In the genomic region with DNA sequence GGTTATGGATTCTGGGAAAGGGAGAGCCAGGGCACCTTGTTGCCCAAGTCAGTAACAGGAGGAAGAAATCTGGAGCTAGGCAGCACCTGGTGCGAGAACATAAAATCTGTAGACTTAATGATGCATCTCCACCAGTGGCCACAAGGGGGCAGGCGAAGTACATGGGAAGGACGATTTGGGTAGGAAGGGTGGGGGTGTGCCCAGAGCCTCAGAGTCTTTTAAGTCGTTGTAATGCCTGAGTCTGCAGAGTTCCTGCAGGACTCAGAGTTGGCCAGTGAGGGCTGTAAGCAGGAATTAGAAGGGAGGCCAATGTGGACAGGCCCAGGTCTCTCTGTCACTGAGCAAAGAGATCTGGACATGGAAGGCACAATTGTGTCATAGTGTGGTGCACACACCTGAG, we compare ENCODE assay signal across 8 mouse cellular contexts. TPM values are rescaled to one million over a fixed set of nuclear protein-coding genes. Genes with fewer than 3 reads are reported as not detected.
DNase-seq lines count a peak whose midpoint lies in the region; ATAC-seq lines count a peak whose summit lies in the region.

No protein-coding gene starts in this region.

- peaks cover 39% of the 10 kb centered on the region for H3K27me3 ChIP-seq in intestine, embryonic 15.5 days (replicated peaks)
- no peaks in the 10 kb centered on the region for H3K27me3 ChIP-seq in midbrain, embryonic 16.5 days (ENCODE audit: control insufficient read depth, insufficient read depth, low read depth, low read length)

- whole genome bisulfite sequencing in intestine, embryonic 15.5 days: 0% methylated on average over 4 of the region's 4 CpGs
- WGBS in midbrain, embryonic 16.5 days: 0% methylated on average over 4 of the region's 4 CpGs

- no peaks in the 10 kb centered on the region for H3K36me3 ChIP-seq in intestine, embryonic 15.5 days
- H3K36me3 ChIP-seq in midbrain, embryonic 16.5 days (ENCODE audit: control insufficient read depth, insufficient read depth, low read length): peaks cover 12% of the 10 kb centered on the region

- peak; percentile 79 to 95 for DNase-seq in adrenal gland, adult (ENCODE audit: inconsistent age in 2 of 2, low spot score in 1 of 2)
- peak; percentile 95 to 98 for DNase-seq in cerebellum, postnatal 14 days
- DNase-seq in frontal cortex, postnatal 36 days (ENCODE audit: low spot score in 2 of 2): peak; percentile 88 to 91
- peak; percentile 87 to 91 for DNase-seq in left cerebral cortex, postnatal 25 days (ENCODE audit: low spot score in 2 of 2)
- DNase-seq in spleen, adult 18-20 months: peak; percentile 58 to 85

- no peak overlapping the region for H3K9ac ChIP-seq in intestine, embryonic 15.5 days
- H3K9ac ChIP-seq in midbrain, embryonic 16.5 days (ENCODE audit: low read depth, low read length): no peak overlapping the region

- H3K4me1 ChIP-seq in intestine, embryonic 15.5 days (replicated peaks): no peaks in the 10 kb centered on the region
- peaks cover 2% of the 10 kb centered on the region for H3K4me1 ChIP-seq in midbrain, embryonic 16.5 days (ENCODE audit: control insufficient read depth, insufficient read depth, low read length)

- peak; percentile 58; the same call in 1 of the 2 replicates for ATAC-seq in intestine, embryonic 15.5 days
- peak; percentile 50 for ATAC-seq in midbrain, embryonic 16.5 days
- no peak for ATAC-seq in megakaryocyte-erythroid progenitor cell, adult 5-6 weeks (replicated peaks; ENCODE audit: low FRiP score, low TSS enrichment, poor library complexity, severe bottlenecking)

- intact Hi-C loops in left cerebral cortex, postnatal 25 days (cut with DNase I): loop anchor here (1.0 to 5.0 kb wide), 3 partner anchors 88 to 418 kb away; a partner anchor contains a TSS

- H3K4me2 ChIP-seq in intestine, embryonic 15.5 days (replicated peaks): no peak overlapping the region
- no peak overlapping the region for H3K4me2 ChIP-seq in midbrain, embryonic 16.5 days (ENCODE audit: low read length)

- no peak overlapping the region for H3K27ac ChIP-seq in intestine, embryonic 15.5 days
- no peak overlapping the region for H3K27ac ChIP-seq in midbrain, embryonic 16.5 days (ENCODE audit: low read length)

- H3K4me3 ChIP-seq in intestine, embryonic 15.5 days (replicated peaks): no peak overlapping the region
- H3K4me3 ChIP-seq in midbrain, embryonic 16.5 days (ENCODE audit: low read depth, low read length): no peak overlapping the region

- no peaks in the 10 kb centered on the region for H3K9me3 ChIP-seq in intestine, embryonic 15.5 days
- H3K9me3 ChIP-seq in midbrain, embryonic 16.5 days (replicated peaks; ENCODE audit: control insufficient read depth, low read length, poor library complexity, severe bottlenecking): no peaks in the 10 kb centered on the region

RNA-seq across cellular contexts. Expression of a gene that starts 53.8 kb away (rescaled TPM):
- polyA plus RNA-seq in intestine, embryonic 15.5 days (2015; fragmentation: Nextera tagmentation; extraction: Ambion mirVana): 0.13 TPM in 1 of 2 replicates, not detected in the other
- total RNA-seq in left cerebral cortex, postnatal 25 days (2021): under 1 TPM; 0.18 to 0.21 TPM
- polyA plus RNA-seq in midbrain, embryonic 16.5 days (2015; fragmentation: Nextera tagmentation; extraction: Ambion mirVana): 0.11 TPM in 1 of 2 replicates, not detected in the other
- total RNA-seq in megakaryocyte-erythroid progenitor cell, adult 5-6 weeks (2014; fragmentation: Nextera tagmentation): not detected in 2 replicates
- total RNA-seq in megakaryocyte-erythroid progenitor cell, adult 5-6 weeks (2017): not detected in 2 replicates
